Mouse (Mus musculus): ENCODE results near the gene Stx8.

Gene Stx8

GRCm38 (mm10) chr11:68203658-68204315 lies 237.8 kb downstream of the Stx8 start:
- in situ Hi-C loops (cut with MboI; ENCODE audit: low pct_unique_long_range_greater_than_20kb in 1 of 2, low sequenced_read_pairs in 2 of 2, unreplicated experiment in 1 of 2), result no loop called here

DNA sequence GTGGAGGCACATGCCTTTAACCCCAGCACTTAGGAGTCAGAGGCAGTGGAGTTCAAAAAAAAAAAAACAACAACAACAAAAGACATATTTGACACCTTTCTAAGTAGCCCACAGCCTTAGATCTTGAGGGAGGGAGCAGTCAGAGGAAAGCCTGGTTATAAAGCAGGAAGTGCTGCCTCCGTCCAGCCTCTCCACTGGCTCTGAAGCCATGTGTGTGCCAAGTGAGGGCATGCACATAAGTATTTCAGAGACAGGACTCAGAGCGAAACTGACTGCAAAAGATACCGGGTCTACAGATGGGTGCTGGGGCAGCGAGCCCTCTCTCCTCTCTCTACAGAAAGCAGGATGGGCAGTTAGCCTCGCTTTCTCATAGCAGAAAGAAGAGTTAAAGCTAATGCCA lies 238.4 kb downstream of the Stx8 start:
- in situ Hi-C loops (cut with MboI; ENCODE audit: low pct_unique_long_range_greater_than_20kb in 1 of 2, low sequenced_read_pairs in 2 of 2, unreplicated experiment in 1 of 2), result no loop called here

DNA sequence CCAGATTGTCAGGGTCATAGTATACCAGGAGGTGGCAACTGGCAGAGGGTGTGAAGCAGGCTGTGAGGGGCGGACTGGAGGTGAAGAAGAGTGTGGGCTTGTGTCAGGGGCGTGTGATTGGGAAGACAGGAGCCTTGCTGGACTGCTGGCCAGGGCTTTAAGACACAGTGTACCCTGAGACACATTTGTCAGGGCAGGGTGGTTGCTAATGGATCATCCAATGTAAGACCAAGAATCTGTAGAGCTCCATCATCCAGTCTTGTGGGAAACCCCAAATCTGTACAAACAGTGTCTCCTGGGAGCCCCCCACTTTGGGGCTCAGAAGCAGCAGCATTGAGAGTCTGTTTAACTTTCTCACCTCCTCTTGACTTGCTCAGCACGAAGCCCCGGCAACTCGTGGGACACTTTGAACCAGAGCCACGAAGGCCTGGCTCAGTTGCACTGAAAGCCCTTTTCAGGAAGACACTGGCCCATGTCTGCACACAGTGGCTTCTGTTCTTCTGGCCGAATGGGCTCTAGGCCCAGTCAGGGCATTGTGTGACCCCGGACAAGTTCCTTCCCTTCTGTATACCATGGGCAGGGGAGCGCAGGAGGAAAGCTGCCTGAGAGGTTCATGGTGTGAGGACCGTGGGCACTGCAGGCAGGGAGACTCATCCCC lies 239.7 kb downstream of the Stx8 start:
- in situ Hi-C loops (cut with MboI; ENCODE audit: low pct_unique_long_range_greater_than_20kb in 1 of 2, low sequenced_read_pairs in 2 of 2, unreplicated experiment in 1 of 2), result no loop called here

DNA sequence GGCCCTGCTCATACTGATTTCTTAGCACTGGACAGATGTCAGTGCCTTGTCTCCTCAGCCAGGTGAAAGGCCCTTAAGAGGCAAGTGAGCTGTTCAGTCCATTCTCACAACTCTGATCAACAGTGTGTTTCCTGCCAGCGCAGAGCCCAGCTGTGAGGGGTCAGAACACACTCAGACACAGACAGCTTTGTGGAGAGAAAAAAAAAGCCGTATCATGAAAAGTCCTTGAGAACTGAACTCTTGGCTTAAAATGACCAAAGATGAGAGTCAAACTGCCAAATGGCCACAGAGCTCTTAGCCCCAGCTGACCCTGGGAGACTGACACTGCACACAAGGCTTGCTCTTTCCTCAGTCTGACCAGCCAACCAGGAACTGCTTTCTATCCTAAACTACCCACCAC lies 242.0 kb downstream of the Stx8 start:
- in situ Hi-C loops (cut with MboI; ENCODE audit: low pct_unique_long_range_greater_than_20kb in 1 of 2, low sequenced_read_pairs in 2 of 2, unreplicated experiment in 1 of 2), result no loop called here

DNA sequence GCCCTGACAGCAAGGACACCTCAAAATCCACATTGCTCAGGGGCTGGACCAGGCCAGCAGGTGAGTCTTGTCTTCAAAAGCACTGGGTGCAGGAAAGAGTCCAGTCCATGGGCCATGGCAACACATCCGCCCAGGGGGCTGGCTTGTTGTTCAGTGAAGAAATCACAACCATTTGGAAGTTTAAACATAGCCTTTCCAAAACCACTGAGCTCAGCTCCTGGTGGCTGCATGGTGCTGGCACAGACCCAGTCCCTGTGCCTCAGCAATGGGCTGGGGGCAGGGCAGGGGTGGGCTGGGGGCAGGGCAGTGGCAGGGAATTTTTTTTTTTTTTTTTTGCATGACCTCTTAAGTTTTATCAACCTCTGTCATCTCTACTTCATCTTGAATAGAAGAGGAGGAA lies 242.6 kb downstream of the Stx8 start:
- in situ Hi-C loops (cut with MboI; ENCODE audit: low pct_unique_long_range_greater_than_20kb in 1 of 2, low sequenced_read_pairs in 2 of 2, unreplicated experiment in 1 of 2), result no loop called here

DNA sequence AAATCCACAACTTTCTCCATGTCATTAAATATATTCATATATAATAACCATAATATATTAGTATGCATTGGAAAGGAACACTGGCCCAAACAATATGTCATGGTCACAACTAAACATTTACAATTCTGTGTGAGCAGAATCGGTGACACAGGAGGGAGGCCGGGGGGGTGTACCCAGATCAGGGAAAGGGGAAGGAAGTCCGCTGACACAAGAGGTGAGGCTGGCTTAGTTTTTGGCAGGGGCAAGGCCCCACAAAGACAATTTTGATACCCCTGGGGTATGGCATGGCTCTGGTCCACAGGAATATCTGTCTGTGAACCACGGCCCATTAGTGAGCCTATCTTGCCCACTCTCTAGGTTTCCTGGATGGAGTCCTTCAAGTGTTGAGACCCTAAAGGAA lies 243.5 kb downstream of the Stx8 start:
- in situ Hi-C loops (cut with MboI; ENCODE audit: low pct_unique_long_range_greater_than_20kb in 1 of 2, low sequenced_read_pairs in 2 of 2, unreplicated experiment in 1 of 2), result no loop called here

DNA sequence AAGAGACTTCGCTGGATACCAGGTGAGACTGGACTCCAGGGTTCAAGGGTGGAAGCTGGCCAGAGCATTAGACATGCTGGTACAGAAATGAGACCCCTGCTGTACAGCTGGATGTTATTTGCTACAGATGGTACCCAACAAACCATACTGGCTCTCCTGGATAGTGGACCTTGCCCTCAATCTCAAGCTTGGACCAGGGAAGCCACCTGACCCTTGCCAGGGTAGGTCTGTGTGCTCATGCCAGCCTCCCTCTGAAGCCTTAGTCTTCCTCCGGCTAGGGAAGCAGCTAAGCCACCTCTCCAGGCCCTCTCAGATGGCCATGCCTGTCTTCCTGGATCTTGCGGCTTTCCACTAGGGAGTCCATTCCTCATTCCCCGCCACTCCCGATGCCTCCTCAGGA lies 244.7 kb downstream of the Stx8 start:
- in situ Hi-C loops (cut with MboI; ENCODE audit: low pct_unique_long_range_greater_than_20kb in 1 of 2, low sequenced_read_pairs in 2 of 2, unreplicated experiment in 1 of 2), result no loop called here

DNA sequence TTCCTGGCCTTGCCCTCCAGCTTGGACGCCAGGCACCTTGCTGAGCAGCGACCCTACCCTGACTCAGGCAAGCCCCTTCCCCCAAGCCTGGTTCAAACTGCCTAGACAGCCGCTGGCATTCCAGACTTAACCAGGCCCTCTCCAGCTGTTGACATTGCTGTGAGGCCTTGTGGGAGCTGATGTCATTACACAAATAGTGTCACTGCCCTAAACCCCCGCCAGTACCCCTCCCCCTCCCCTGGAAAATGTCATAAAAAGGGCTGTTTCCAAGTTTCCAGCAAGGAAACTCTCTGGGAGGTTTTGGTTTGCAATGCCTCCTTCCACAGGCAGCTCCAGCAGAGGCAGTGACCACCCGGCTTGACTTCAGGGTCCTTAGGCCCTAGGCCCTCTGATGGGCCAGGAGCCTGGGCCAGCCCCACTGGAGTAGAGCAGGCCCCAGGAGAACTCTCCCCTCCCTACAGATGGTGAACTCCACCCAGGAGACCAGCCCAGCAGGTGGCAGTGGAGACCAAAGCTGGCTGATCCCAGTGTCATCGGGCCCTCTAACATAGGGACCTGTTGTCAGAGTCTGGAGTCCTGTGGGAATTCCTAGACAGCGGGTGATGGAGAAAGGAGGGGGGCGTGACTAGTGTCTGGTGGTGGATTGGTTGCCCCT lies 246.1 kb downstream of the Stx8 start:
- in situ Hi-C loops (cut with MboI; ENCODE audit: low pct_unique_long_range_greater_than_20kb in 1 of 2, low sequenced_read_pairs in 2 of 2, unreplicated experiment in 1 of 2), result no loop called here

GRCm38 (mm10) chr11:68213896-68214295 lies 247.9 kb downstream of the Stx8 start:
- in situ Hi-C loops (cut with MboI; ENCODE audit: low pct_unique_long_range_greater_than_20kb in 1 of 2, low sequenced_read_pairs in 2 of 2, unreplicated experiment in 1 of 2), result no loop called here

DNA sequence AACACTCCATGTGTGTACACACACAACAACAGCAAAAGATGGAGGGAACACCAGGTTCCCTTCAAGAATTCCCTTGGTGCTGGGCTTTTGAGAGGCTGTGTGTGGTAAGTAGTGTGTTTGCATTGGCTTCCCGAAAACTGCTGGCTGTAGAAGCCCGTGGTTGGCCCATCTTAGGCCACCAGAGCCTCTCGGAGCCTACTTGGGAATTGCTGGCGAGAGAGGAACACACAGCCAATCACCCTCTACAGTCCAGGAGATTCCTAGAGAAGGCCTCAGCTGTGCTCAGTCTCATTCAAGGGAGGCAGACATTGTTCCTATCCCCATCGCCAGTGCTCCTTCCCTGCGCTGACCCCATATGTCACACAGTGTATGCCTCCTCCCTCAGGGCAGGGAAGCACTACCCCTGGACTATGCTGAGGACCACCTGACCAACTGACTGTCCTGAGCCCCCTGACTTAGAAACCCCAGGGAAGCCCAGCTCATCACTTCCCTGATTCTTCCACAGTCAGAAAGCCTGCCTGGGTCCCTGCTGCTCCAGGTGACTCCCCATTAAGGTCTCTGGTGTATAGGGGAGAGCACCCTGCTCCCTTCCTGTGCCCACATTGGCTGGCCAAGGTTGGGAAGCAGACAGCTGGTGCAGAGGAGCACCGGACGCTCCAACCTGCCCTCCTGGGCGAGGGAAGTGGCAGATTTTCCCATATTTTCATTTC lies 248.7 kb downstream of the Stx8 start:
- in situ Hi-C loops (cut with MboI; ENCODE audit: low pct_unique_long_range_greater_than_20kb in 1 of 2, low sequenced_read_pairs in 2 of 2, unreplicated experiment in 1 of 2), result no loop called here

DNA sequence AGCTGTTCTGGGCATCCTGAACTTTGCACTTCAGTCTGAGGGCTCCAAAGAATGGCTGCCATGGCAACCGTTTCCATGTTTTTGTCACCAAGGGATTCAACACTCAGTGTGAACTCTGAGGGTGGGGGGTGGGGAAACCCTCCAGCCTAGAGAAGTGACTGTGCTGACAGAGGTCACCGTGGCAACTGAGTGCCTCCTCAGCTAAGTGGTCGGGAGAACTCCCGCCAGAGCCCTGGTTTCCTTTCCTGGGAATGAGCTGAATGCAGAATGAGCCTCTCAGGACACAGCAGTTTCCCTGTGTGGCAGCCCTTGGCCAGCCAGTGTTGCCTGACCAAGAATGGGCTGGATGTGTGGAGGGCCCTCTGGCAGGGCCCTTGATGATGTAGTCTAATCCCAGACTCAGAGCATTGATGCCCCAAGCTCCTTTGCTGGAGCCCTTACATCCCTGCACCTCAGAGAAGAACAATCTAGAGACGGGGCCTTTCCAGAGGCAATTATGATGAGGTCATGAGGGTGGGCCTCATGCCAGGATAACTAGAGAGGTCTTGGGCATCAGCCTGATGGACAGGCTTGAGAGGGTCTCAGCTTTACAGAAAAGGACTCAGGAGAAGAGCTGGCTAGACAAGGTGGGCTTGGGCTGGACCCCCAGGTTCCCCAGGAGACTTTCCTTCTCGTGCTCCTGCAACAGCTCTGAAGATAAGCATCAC lies 249.4 kb downstream of the Stx8 start:
- in situ Hi-C loops (cut with MboI; ENCODE audit: low pct_unique_long_range_greater_than_20kb in 1 of 2, low sequenced_read_pairs in 2 of 2, unreplicated experiment in 1 of 2), result no loop called here

GRCm38 (mm10) chr11:68216041-68216440 lies 250.0 kb downstream of the Stx8 start:
- in situ Hi-C loops (cut with MboI; ENCODE audit: low pct_unique_long_range_greater_than_20kb in 1 of 2, low sequenced_read_pairs in 2 of 2, unreplicated experiment in 1 of 2), result no loop called here

- in situ Hi-C loops (cut with MboI; ENCODE audit: low pct_unique_long_range_greater_than_20kb in 1 of 2, low sequenced_read_pairs in 2 of 2, unreplicated experiment in 1 of 2), result no loop called here
Observed at GRCm38 (mm10) chr11:68220733-68221132, 254.7 kb downstream of the Stx8 start.

GRCm38 (mm10) chr11:68222209-68222608 lies 256.2 kb downstream of the Stx8 start:
- in situ Hi-C loops (cut with MboI; ENCODE audit: low pct_unique_long_range_greater_than_20kb in 1 of 2, low sequenced_read_pairs in 2 of 2, unreplicated experiment in 1 of 2), result no loop called here

GRCm38 (mm10) chr11:68223143-68223542 lies 257.1 kb downstream of the Stx8 start:
- in situ Hi-C loops (cut with MboI; ENCODE audit: low pct_unique_long_range_greater_than_20kb in 1 of 2, low sequenced_read_pairs in 2 of 2, unreplicated experiment in 1 of 2), result no loop called here

DNA sequence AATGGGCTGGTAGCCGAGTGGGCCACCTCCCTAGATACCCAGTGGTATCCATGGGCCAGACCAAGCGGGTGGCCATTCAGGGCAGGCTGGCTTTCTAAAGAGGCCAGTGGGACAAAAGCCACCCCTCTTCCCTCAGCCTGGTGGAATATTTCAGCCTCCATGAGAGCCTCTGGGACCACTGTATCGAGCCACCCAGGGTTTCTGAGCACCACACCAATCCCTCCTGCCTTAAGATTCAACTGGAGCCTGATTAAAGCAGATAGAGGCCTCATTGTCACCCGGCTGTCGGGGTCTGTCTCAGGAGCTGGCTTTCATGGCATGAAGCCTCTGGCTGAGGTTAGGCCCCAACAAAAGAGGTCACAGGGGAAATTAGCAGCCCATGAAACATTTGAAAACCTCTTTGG lies 260.7 kb downstream of the Stx8 start:
- in situ Hi-C loops (cut with MboI; ENCODE audit: low pct_unique_long_range_greater_than_20kb in 1 of 2, low sequenced_read_pairs in 2 of 2, unreplicated experiment in 1 of 2), result no loop called here

GRCm38 (mm10) chr11:68227837-68228236 lies 261.8 kb downstream of the Stx8 start:
- in situ Hi-C loops (cut with MboI; ENCODE audit: low pct_unique_long_range_greater_than_20kb in 1 of 2, low sequenced_read_pairs in 2 of 2, unreplicated experiment in 1 of 2), result no loop called here

GRCm38 (mm10) chr11:68228941-68229665 lies 263.1 kb downstream of the Stx8 start:
- in situ Hi-C loops (cut with MboI; ENCODE audit: low pct_unique_long_range_greater_than_20kb in 1 of 2, low sequenced_read_pairs in 2 of 2, unreplicated experiment in 1 of 2), result no loop called here
